Mouse (Mus musculus): ENCODE measurements at regions not wholly inside any gene's neighbourhood (a gene's known extent, or its start where the extent isn't known, plus 50 kb on each side); places are given as distances from the start of the nearest gene placed in this dataset.

- H3K4me1 ChIP-seq (ENCODE audit: control insufficient read depth, insufficient read depth, low read length): no peaks in the 10 kb centered on the region
- H3K27ac ChIP-seq (ENCODE audit: low read depth, low read length): no peak overlapping the region
- H3K4me2 ChIP-seq: no peak overlapping the region
- 53% methylated on average over 8 of the region's 8 CpGs for WGBS (ENCODE audit: insufficient replicate concordance)
- no peaks in the 10 kb centered on the region for H3K9me3 ChIP-seq (replicated peaks; ENCODE audit: control insufficient read depth, low read length)
- no peak overlapping the region for H3K9ac ChIP-seq (ENCODE audit: low read depth, low read length)
- no peak for ATAC-seq (replicated peaks; ENCODE audit: insufficient number of reproducible peaks, low FRiP score, low TSS enrichment)
- H3K27me3 ChIP-seq (ENCODE audit: control insufficient read depth, insufficient read depth, low read length): no peaks in the 10 kb centered on the region
- H3K36me3 ChIP-seq (ENCODE audit: control insufficient read depth, insufficient read depth, low read length): no peaks in the 10 kb centered on the region
- H3K4me3 ChIP-seq (ENCODE audit: low read depth, low read length): no peak overlapping the region
These were observed 50.7 kb upstream of the E2f3 start for GRCm38 (mm10) chr13:30036561-30036960.

GRCm38 (mm10) chr13:30036071-30036470, 50.2 kb upstream of the E2f3 start:
- H3K27ac ChIP-seq (ENCODE audit: low read depth, low read length): no peak overlapping the region
- no peaks in the 10 kb centered on the region for H3K9me3 ChIP-seq (replicated peaks; ENCODE audit: control insufficient read depth, low read length)
- H3K9ac ChIP-seq (ENCODE audit: low read depth, low read length): no peak overlapping the region
- 87% methylated on average over 3 of the region's 3 CpGs for WGBS (ENCODE audit: insufficient replicate concordance)
- H3K27me3 ChIP-seq (ENCODE audit: control insufficient read depth, insufficient read depth, low read length): no peaks in the 10 kb centered on the region
- H3K36me3 ChIP-seq (ENCODE audit: control insufficient read depth, insufficient read depth, low read length): no peaks in the 10 kb centered on the region
- ATAC-seq (replicated peaks; ENCODE audit: insufficient number of reproducible peaks, low FRiP score, low TSS enrichment): no peak
- no peak overlapping the region for H3K4me3 ChIP-seq (ENCODE audit: low read depth, low read length)
- no peaks in the 10 kb centered on the region for H3K4me1 ChIP-seq (ENCODE audit: control insufficient read depth, insufficient read depth, low read length)
- H3K4me2 ChIP-seq: no peak overlapping the region

All from heart, embryonic 11.5 days (tissue).